Mouse (Mus musculus): Measurements from ENCODE around the gene Unc93a. TPM values are rescaled to one million over a fixed set of nuclear protein-coding genes. Genes with fewer than 3 reads are reported as not detected.
"Not testable (repeated sequence)": the region's sequence is repeated elsewhere in the genome, so short reads cannot be mapped to it uniquely, and the experiment has no call there.

Gene Unc93a
- total and polyA plus RNA-seq, 3 experiments = 0.07 to 1.2 (median 0.52) TPM

DNA sequence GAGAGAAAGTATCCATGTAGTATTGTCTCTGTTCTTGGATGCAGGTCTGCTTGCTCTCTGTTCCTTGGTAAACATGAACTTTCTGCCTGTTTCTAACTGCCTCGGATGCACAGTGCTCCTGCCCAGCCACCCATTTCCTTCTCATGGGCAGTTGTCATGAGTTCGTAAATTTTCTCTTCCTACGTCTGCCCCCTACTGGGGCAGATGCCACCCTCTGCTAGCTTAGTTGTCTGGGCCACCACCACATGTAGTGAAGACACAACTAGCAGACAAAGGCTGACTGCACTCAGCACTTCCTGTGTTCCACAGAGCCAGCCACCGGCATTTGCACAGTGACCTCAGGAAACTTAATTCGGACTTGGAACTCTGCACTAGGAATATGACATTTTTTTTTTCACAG is 62.4 kb downstream of the Unc93a start:
- not testable (repeated sequence) for DNase-seq

DNA sequence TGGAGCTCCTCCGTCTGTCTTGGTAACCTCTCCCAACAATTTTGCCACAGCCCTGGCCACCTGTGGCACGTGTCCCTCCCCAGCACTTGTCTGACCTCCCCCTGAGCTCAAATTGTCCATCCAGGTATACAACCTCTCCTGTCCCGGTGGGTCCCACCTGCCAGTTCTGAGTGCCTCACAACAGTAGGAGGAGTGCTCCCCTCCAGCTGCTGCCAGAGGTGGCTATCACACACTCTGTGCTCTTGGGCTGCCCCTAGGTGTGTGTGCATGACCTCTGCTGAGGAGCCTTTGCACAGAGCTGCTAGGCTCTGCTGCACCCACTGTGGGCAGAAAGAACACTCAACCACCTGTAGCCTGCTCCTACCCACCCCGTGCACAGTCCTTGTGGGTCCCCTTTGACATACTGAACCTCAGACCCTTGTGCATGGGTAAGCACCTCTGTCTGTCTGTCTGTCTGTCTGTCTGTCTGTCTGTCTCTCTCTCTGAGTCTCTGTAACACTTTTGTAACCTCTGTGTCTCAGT is 63.7 kb downstream of the Unc93a start:
- not testable (repeated sequence) for DNase-seq

DNA sequence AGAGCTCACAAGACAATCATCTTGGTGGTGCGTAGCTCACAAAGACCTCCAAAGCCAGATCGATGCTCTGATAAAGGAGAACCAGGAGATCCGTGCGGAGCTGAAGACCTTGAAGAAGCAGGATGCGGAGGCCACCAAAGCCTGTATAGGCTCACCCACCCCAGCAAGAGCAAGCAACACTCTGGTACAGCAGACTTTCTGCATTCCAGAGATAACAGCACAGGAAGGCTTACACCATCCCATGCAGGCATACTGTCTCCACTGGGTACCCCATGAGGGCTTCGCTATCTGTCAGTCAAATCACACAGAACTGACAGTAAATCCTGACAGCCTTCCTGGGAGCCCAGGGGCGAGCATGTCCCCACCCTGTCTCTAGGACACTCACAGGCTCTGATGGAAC is 68.7 kb downstream of the Unc93a start:
- not testable (repeated sequence) for DNase-seq

DNA sequence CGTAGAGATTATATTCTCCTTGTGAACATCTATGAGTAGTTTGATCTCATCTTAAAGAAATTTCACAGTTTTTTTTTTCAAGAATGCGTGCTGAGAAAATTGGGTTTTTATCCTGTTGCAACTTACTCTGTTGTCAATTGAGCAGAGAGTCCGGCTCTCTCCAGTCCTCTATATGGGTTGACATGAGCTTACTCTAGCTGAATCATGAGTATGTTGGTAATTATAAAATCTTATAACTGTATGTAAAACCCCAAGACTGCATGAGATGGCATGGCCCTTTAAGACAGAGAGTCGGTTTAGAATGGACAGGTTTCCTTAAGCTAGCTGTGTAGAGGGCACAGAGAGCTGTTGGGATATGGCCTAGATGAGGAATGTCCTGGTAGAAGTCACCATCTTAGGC is 70.8 kb downstream of the Unc93a start, which contains the start of gene Tcp10b:
TSS of gene Tcp10b (plus strand) at position 301 of the 400 bp plus-strand sequence.
- not testable (repeated sequence) for DNase-seq

Other genes with a start within 250 kb of the Unc93a start
- gene Pnldc1, start 221.6 kb downstream of the Unc93a start, total RNA-seq (2021) = 1 to 10 TPM; 4.6 TPM
- gene Pnldc1, start 221.6 kb downstream of the Unc93a start, polyA plus RNA-seq (2012; rRNA removed) = 1.5 and 2.8 TPM in 2 replicates
- gene Tcp1, start 216.1 kb downstream of the Unc93a start, total RNA-seq (2021) = 100 to 1,000 TPM; 208 to 230 TPM
- gene Tcp1, start 216.1 kb downstream of the Unc93a start, polyA plus RNA-seq (2012; rRNA removed) = 27.8 and 34.9 TPM in 2 replicates
- gene Mrpl18, start 215.5 kb downstream of the Unc93a start, total RNA-seq (2021) = 10 to 100 TPM; 59.6 to 81.3 TPM
- gene Mrpl18, start 215.5 kb downstream of the Unc93a start, polyA plus RNA-seq (2012; rRNA removed) = 24.1 and 26.7 TPM in 2 replicates
- 1 to 10 TPM; 2.4 to 6.4 TPM for gene Acat3, start 191.2 kb downstream of the Unc93a start, total RNA-seq (2021)
- 0.15 and 0.33 TPM in 2 replicates for gene Acat3, start 191.2 kb downstream of the Unc93a start, polyA plus RNA-seq (2012; rRNA removed)
- 100 to 1,000 TPM; 108 to 139 TPM for gene Acat2, start 171.1 kb downstream of the Unc93a start, total RNA-seq (2021)
- 19.4 and 20.3 TPM in 2 replicates for gene Acat2, start 171.1 kb downstream of the Unc93a start, polyA plus RNA-seq (2012; rRNA removed)
- gene Wtap, start 137.6 kb downstream of the Unc93a start, total RNA-seq (2021) = 10 to 100 TPM; 54.5 to 60.2 TPM
- gene Wtap, start 137.6 kb downstream of the Unc93a start, polyA plus RNA-seq (2012; rRNA removed) = 12.2 and 12.8 TPM in 2 replicates
- 100 to 1,000 TPM; 464 to 485 TPM for gene Sod2, start 125.0 kb downstream of the Unc93a start, total RNA-seq (2021)
- 1,090 and 1,205 TPM in 2 replicates for gene Sod2, start 125.0 kb downstream of the Unc93a start, polyA plus RNA-seq (2012; rRNA removed)
- gene Gpr31b, start 79.5 kb downstream of the Unc93a start, total RNA-seq (2021) = 1 to 10 TPM in 1 of 2 experiments, under 1 TPM in 1; 0.26 to 1.2 TPM
- 0.51 and 1.2 TPM in 2 replicates for gene Gpr31b, start 79.5 kb downstream of the Unc93a start, polyA plus RNA-seq (2012; rRNA removed)
- under 1 TPM; 0.24 to 0.72 TPM for gene Tcp10b, start 70.7 kb downstream of the Unc93a start, total RNA-seq (2021)
- 0.09 and 0.10 TPM in 2 replicates for gene Tcp10b, start 70.7 kb downstream of the Unc93a start, polyA plus RNA-seq (2012; rRNA removed)
- gene Smok2a, start 89.4 kb upstream of the Unc93a start, total RNA-seq (2021) = not detected
- gene Smok2a, start 89.4 kb upstream of the Unc93a start, polyA plus RNA-seq (2012; rRNA removed) = not detected in 2 replicates
- gene Smok2b, start 98.4 kb upstream of the Unc93a start, total RNA-seq (2021) = not detected
- not detected in 2 replicates for gene Smok2b, start 98.4 kb upstream of the Unc93a start, polyA plus RNA-seq (2012; rRNA removed)
- not detected for gene Tcp10c, start 222.8 kb upstream of the Unc93a start, total RNA-seq (2021)
- not detected in 2 replicates for gene Tcp10c, start 222.8 kb upstream of the Unc93a start, polyA plus RNA-seq (2012; rRNA removed)